Mouse (Mus musculus): ENCODE measurements at regions not wholly inside any gene's neighbourhood (a gene's known extent, or its start where the extent isn't known, plus 50 kb on each side); places are given as distances from the start of the nearest gene placed in this dataset.

- H3K27me3 ChIP-seq = no peaks in the 10 kb centered on the region
- no peaks in the 10 kb centered on the region for H3K9me3 ChIP-seq (replicated peaks)
- no peak overlapping the region for H3K9ac ChIP-seq
- ATAC-seq (replicated peaks; ENCODE audit: insufficient number of reproducible peaks, insufficient read depth, low FRiP score, low read depth) = no peak
- H3K36me3 ChIP-seq = no peaks in the 10 kb centered on the region
- no peak overlapping the region for H3K4me2 ChIP-seq
- H3K27ac ChIP-seq = no peak overlapping the region
- no peaks in the 10 kb centered on the region for H3K4me1 ChIP-seq (replicated peaks)
- no peak overlapping the region for H3K4me3 ChIP-seq
Measured at GRCm38 (mm10) chr5:129429897-129430296, 71.1 kb upstream of the Sfswap start.

- H3K4me1 ChIP-seq (replicated peaks) = no peaks in the 10 kb centered on the region
- no peaks in the 10 kb centered on the region for H3K36me3 ChIP-seq
- ATAC-seq (replicated peaks; ENCODE audit: insufficient number of reproducible peaks, insufficient read depth, low FRiP score, low read depth) = no peak
- no peak overlapping the region for H3K4me3 ChIP-seq
- H3K27me3 ChIP-seq = no peaks in the 10 kb centered on the region
- 82% methylated on average over 3 of the region's 3 CpGs for WGBS
- no peak overlapping the region for H3K9ac ChIP-seq
- no peak overlapping the region for H3K27ac ChIP-seq
- no peaks in the 10 kb centered on the region for H3K9me3 ChIP-seq (replicated peaks)
- H3K4me2 ChIP-seq = no peak overlapping the region
Measured at GRCm38 (mm10) chr5:129430330-129430729, 70.7 kb upstream of the Sfswap start.

GRCm38 (mm10) chr5:129449931-129450573 lies 51.0 kb upstream of the Sfswap start:
- 46% methylated on average over 7 of the region's 7 CpGs for WGBS
- Histone ChIP-seq H3K9me3 (replicated peaks) (no peaks in the 10 kb centered on the region), H3K27ac (no peak overlapping the region), H3K4me1 (replicated peaks) (peaks cover 8% of the 10 kb centered on the region), H3K9ac (no peak overlapping the region), H3K27me3 (0 out of 2 replicates have a peak, but pooled peaks cover 5% of the 10 kb centered on the region), H3K4me2 (no peak overlapping the region), H3K4me3 (no peak overlapping the region), H3K36me3 (no peaks in the 10 kb centered on the region)
- no peak for ATAC-seq (replicated peaks; ENCODE audit: insufficient number of reproducible peaks, insufficient read depth, low FRiP score, low read depth)

Data from heart, embryonic 15.5 days (tissue).